8 mouse cellular contexts compared by ENCODE assay signal in genomic region chr19:40589530-40589880, GRCm38 (mm10). TPM values are rescaled to one million over a fixed set of nuclear protein-coding genes. Genes with fewer than 3 reads are reported as not detected.
DNase-seq lines count a peak whose midpoint lies in the region; ATAC-seq and TF ChIP-seq lines count a peak whose summit lies in the region.

No protein-coding gene starts in this region.

- WGBS in lung, postnatal 0 days, result under 1% methylated on average over 10 of the region's 10 CpGs
- under 1% methylated on average over 10 of the region's 10 CpGs for WGBS in forebrain, embryonic 12.5 days
- WGBS in liver, embryonic 11.5 days, result 0% methylated on average over 10 of the region's 10 CpGs
- 1% methylated on average over 10 of the region's 10 CpGs for WGBS in stomach, embryonic 14.5 days

- no peaks in the 10 kb centered on the region for H3K27me3 ChIP-seq in lung, postnatal 0 days (replicated peaks; ENCODE audit: insufficient read depth, low read length)
- no peaks in the 10 kb centered on the region for H3K27me3 ChIP-seq in forebrain, embryonic 12.5 days
- no peaks in the 10 kb centered on the region for H3K27me3 ChIP-seq in liver, embryonic 11.5 days (replicated peaks; ENCODE audit: control insufficient read depth, insufficient read depth, low read length)
- H3K27me3 ChIP-seq in stomach, embryonic 14.5 days (ENCODE audit: control insufficient read depth, insufficient read depth, low read length), result no peaks in the 10 kb centered on the region

- ATAC-seq in lung, postnatal 0 days, result no peak
- ATAC-seq in forebrain, embryonic 12.5 days (ENCODE audit: low FRiP score), result peak; percentile 4; the same call in 1 of the 2 replicates
- 0 out of 2 replicates have a peak, but pooled peaks have one; percentile 1 for ATAC-seq in liver, embryonic 11.5 days (replicated peaks; ENCODE audit: low FRiP score)
- ATAC-seq in stomach, embryonic 14.5 days (ENCODE audit: insufficient number of reproducible peaks, insufficient read depth, low FRiP score, low read depth), result 0 out of 2 replicates have a peak, but pooled peaks have one; percentile 5

- TF ChIP-seq EP300 in lung, postnatal 0 days (IDR thresholded peaks at IDR 0.05), result no peak

- peak overlapping the region; percentile 28; the same call in 1 of the 2 replicates for H3K27ac ChIP-seq in lung, postnatal 0 days (ENCODE audit: low read length)
- H3K27ac ChIP-seq in forebrain, embryonic 12.5 days, result peak overlapping the region; percentile 73
- no peak overlapping the region for H3K27ac ChIP-seq in liver, embryonic 11.5 days (ENCODE audit: low read depth, low read length)
- peak overlapping the region; percentile 40 for H3K27ac ChIP-seq in stomach, embryonic 14.5 days (ENCODE audit: low read length)

- H3K4me1 ChIP-seq in lung, postnatal 0 days (ENCODE audit: insufficient read depth, low read depth, low read length), result no peaks in the 10 kb centered on the region
- peaks cover 19% of the 10 kb centered on the region for H3K4me1 ChIP-seq in forebrain, embryonic 12.5 days
- H3K4me1 ChIP-seq in liver, embryonic 11.5 days (replicated peaks; ENCODE audit: control insufficient read depth, insufficient read depth, low read length), result peaks cover 19% of the 10 kb centered on the region
- H3K4me1 ChIP-seq in stomach, embryonic 14.5 days (ENCODE audit: control insufficient read depth, insufficient read depth, low read length), result peaks cover 7% of the 10 kb centered on the region; the same call in 1 of the 2 replicates

- no peaks in the 10 kb centered on the region for H3K9me3 ChIP-seq in lung, postnatal 0 days (ENCODE audit: low read length)
- H3K9me3 ChIP-seq in forebrain, embryonic 12.5 days, result no peaks in the 10 kb centered on the region
- no peaks in the 10 kb centered on the region for H3K9me3 ChIP-seq in liver, embryonic 11.5 days (ENCODE audit: control insufficient read depth, low read length)
- H3K9me3 ChIP-seq in stomach, embryonic 14.5 days (ENCODE audit: control insufficient read depth, low read depth, low read length), result no peaks in the 10 kb centered on the region

- peak overlapping the region; percentile 91 for H3K4me2 ChIP-seq in lung, postnatal 0 days (replicated peaks; ENCODE audit: low read depth, low read length)
- peak overlapping the region; percentile 75 for H3K4me2 ChIP-seq in forebrain, embryonic 12.5 days
- peak overlapping the region; percentile 77 for H3K4me2 ChIP-seq in liver, embryonic 11.5 days
- peak overlapping the region; percentile 89 for H3K4me2 ChIP-seq in stomach, embryonic 14.5 days (replicated peaks; ENCODE audit: low read depth, low read length)

- no peaks in the 10 kb centered on the region; the same call in 1 of the 2 replicates for H3K36me3 ChIP-seq in lung, postnatal 0 days (ENCODE audit: insufficient read depth, low read length)
- H3K36me3 ChIP-seq in forebrain, embryonic 12.5 days (replicated peaks), result peaks cover 23% of the 10 kb centered on the region; the same call in 1 of the 2 replicates
- peaks cover 2% of the 10 kb centered on the region; the same call in 1 of the 2 replicates for H3K36me3 ChIP-seq in liver, embryonic 11.5 days (ENCODE audit: control insufficient read depth, insufficient read depth, low read length)
- H3K36me3 ChIP-seq in stomach, embryonic 14.5 days (ENCODE audit: control insufficient read depth, insufficient read depth, low read length), result no peaks in the 10 kb centered on the region; the same call in 1 of the 2 replicates

- TF ChIP-seq CTCF in lung, postnatal 0 days (IDR thresholded peaks at IDR 0.05), result no peak

- no peak overlapping the region for H3K9ac ChIP-seq in lung, postnatal 0 days (replicated peaks; ENCODE audit: low read depth)
- peak overlapping the region; percentile 54 for H3K9ac ChIP-seq in forebrain, embryonic 12.5 days
- H3K9ac ChIP-seq in liver, embryonic 11.5 days (ENCODE audit: low read depth, low read length), result peak overlapping the region; percentile 57
- H3K9ac ChIP-seq in stomach, embryonic 14.5 days (replicated peaks; ENCODE audit: low read depth, low read length), result no peak overlapping the region; the same call in 1 of the 2 replicates

- DNase-seq in lung, postnatal 0 days (ENCODE audit: low spot score), result no peak
- no peak for DNase-seq in lung, postnatal 10 days
- no peak for DNase-seq in liver, embryonic 11.5 days (ENCODE audit: low spot score)
- DNase-seq in yolk sac, embryonic 10.5 days (ENCODE audit: low spot score), result no peak
- DNase-seq in layer of hippocampus, postnatal 25 days (ENCODE audit: extremely low spot score in 1 of 2, low spot score in 1 of 2), result no peak
- no peak for DNase-seq in thymus, postnatal 4 days

- H3K4me3 ChIP-seq in lung, postnatal 0 days (ENCODE audit: low read depth, low read length), result peak overlapping the region; percentile 63
- peak overlapping the region; percentile 76 for H3K4me3 ChIP-seq in forebrain, embryonic 12.5 days (replicated peaks)
- H3K4me3 ChIP-seq in liver, embryonic 11.5 days (ENCODE audit: low read depth, low read length), result peak overlapping the region; percentile 85
- peak overlapping the region; percentile 90 for H3K4me3 ChIP-seq in stomach, embryonic 14.5 days (ENCODE audit: low read depth, low read length)

RNA-seq across cellular contexts. Expression of gene Aldh18a1, which starts 1.2 kb away (rescaled TPM):
- polyA plus RNA-seq in lung, postnatal 0 days (2015; fragmentation: Nextera tagmentation; extraction: Ambion mirVana), result 11.1 and 13.6 TPM in 2 replicates
- polyA plus RNA-seq in forebrain, embryonic 12.5 days (2016; fragmentation: Nextera tagmentation; extraction: Ambion mirVana), result 98.5 and 107 TPM in 2 replicates
- 103 and 114 TPM in 2 replicates for polyA plus RNA-seq in liver, embryonic 11.5 days (2014; fragmentation: Nextera tagmentation; extraction: Ambion mirVana)
- 60.8 and 70.3 TPM in 2 replicates for polyA plus RNA-seq in stomach, embryonic 14.5 days (2014; fragmentation: Nextera tagmentation; extraction: Ambion mirVana)
- total RNA-seq in layer of hippocampus, postnatal 25 days (2021), result 10 to 100 TPM; 22.0 to 30.3 TPM

RNA-seq across cellular contexts. Expression of gene Tctn3, which starts 22.5 kb away (rescaled TPM):
- polyA plus RNA-seq in lung, postnatal 0 days (2015; fragmentation: Nextera tagmentation; extraction: Ambion mirVana), result 7.2 and 7.8 TPM in 2 replicates
- polyA plus RNA-seq in forebrain, embryonic 12.5 days (2016; fragmentation: Nextera tagmentation; extraction: Ambion mirVana), result 13.8 and 14.0 TPM in 2 replicates
- polyA plus RNA-seq in liver, embryonic 11.5 days (2014; fragmentation: Nextera tagmentation; extraction: Ambion mirVana), result 4.9 and 5.0 TPM in 2 replicates
- polyA plus RNA-seq in stomach, embryonic 14.5 days (2014; fragmentation: Nextera tagmentation; extraction: Ambion mirVana), result 10.4 and 11.4 TPM in 2 replicates
- total RNA-seq in layer of hippocampus, postnatal 25 days (2021), result 10 to 100 TPM; 15.8 to 17.6 TPM

RNA-seq across cellular contexts. Expression of gene Entpd1, which starts 22.7 kb away (rescaled TPM):
- 27.9 and 32.2 TPM in 2 replicates for polyA plus RNA-seq in lung, postnatal 0 days (2015; fragmentation: Nextera tagmentation; extraction: Ambion mirVana)
- polyA plus RNA-seq in forebrain, embryonic 12.5 days (2016; fragmentation: Nextera tagmentation; extraction: Ambion mirVana), result 11.2 and 12.6 TPM in 2 replicates
- 3.0 and 3.8 TPM in 2 replicates for polyA plus RNA-seq in liver, embryonic 11.5 days (2014; fragmentation: Nextera tagmentation; extraction: Ambion mirVana)
- 11.3 and 12.2 TPM in 2 replicates for polyA plus RNA-seq in stomach, embryonic 14.5 days (2014; fragmentation: Nextera tagmentation; extraction: Ambion mirVana)
- total RNA-seq in layer of hippocampus, postnatal 25 days (2021), result 10 to 100 TPM; 15.9 to 20.2 TPM

Comparison
In these comparisons a context has a peak if more than half of its experiments do, and no peak if none do; other contexts are left out.
1. H3K9ac ChIP-seq: peak in forebrain, embryonic 12.5 days (single experiment) and liver, embryonic 11.5 days (single experiment); none in lung, postnatal 0 days (single experiment) and stomach, embryonic 14.5 days (single experiment).
2. Peak in every context shown above with its lines, with median percentiles within 50 percentile points of each other: H3K4me2 ChIP-seq and H3K4me3 ChIP-seq.